Mouse (Mus musculus) MEL (cell line): ENCODE data around the gene Klhl25. TPM values are rescaled to one million over a fixed set of nuclear protein-coding genes. Genes with fewer than 3 reads are reported as not detected.

Experiments used
- DNase-seq: peaks from one replicate; pipeline ENCODE4 v3.0.0; 2011; ENCODE audit warnings: low read depth, low spot score
- H3K27ac ChIP-seq: 2 replicates; pipeline ENCODE4 v1.5.1; 2012; ENCODE audit warnings: low read depth, mild to moderate bottlenecking, control low read depth, low read length, moderate library complexity; ENCODE audit not compliant: control insufficient read depth
- H3K27me3 ChIP-seq, 2 experiments: fragments of 150-350 bp in 1 of 2; sonication (generic) in 1 of 2; 2 replicates each; pipeline ENCODE4 v1.6.1; 2012; ENCODE audit warnings: low read length in 2 of 2, mild to moderate bottlenecking in 2 of 2, improper control_type of control experiment in 1 of 2, moderate library complexity in 1 of 2; ENCODE audit not compliant: insufficient read depth in 2 of 2, control insufficient read depth in 1 of 2
- H3K36me3 ChIP-seq, 2 experiments: 2 replicates each; pipeline ENCODE4 v1.6.1; 2012 to 2014; ENCODE audit warnings: low read length in 2 of 2, improper control_type of control experiment in 1 of 2, inconsistent platforms in 1 of 2, mild to moderate bottlenecking in 1 of 2; ENCODE audit not compliant: insufficient read depth in 2 of 2, control insufficient read depth in 1 of 2
- H3K4me1 ChIP-seq, 2 experiments: fragments of 150-350 bp in 1 of 2; sonication (generic) in 1 of 2; 2 replicates each; pipeline ENCODE4 v1.6.1; 2012; ENCODE audit warnings: low read length in 2 of 2, improper control_type of control experiment in 1 of 2, mild to moderate bottlenecking in 1 of 2; ENCODE audit not compliant: insufficient read depth in 2 of 2, control insufficient read depth in 1 of 2
- H3K4me3 ChIP-seq, 2 experiments: fragments of 150-350 bp in 1 of 2; sonication (generic) in 1 of 2; 2 replicates each; pipeline ENCODE4 v1.5.1; 2012; ENCODE audit warnings: low read depth in 2 of 2, low read length in 2 of 2, mild to moderate bottlenecking in 2 of 2, moderate library complexity in 2 of 2, control low read depth in 1 of 2, improper control_type of control experiment in 1 of 2; ENCODE audit not compliant: control insufficient read depth in 1 of 2, insufficient read depth in 1 of 2
- H3K79me2 ChIP-seq: 2 replicates; pipeline ENCODE4 v1.6.1; 2012; ENCODE audit warnings: mild to moderate bottlenecking, low read length, moderate library complexity; ENCODE audit not compliant: control insufficient read depth, poor library complexity, insufficient read depth
- H3K9ac ChIP-seq: 2 replicates; pipeline ENCODE4 v1.6.1; 2012; ENCODE audit warnings: low read depth, mild to moderate bottlenecking, control low read depth, low read length, moderate library complexity; ENCODE audit not compliant: control insufficient read depth, poor library complexity, severe bottlenecking
- H3K9me3 ChIP-seq: fragments of 150-350 bp; sonication (generic); replicated peaks from 2 replicates; pipeline ENCODE4 v1.6.1; 2012; ENCODE audit warnings: mild to moderate bottlenecking, low read length, improper control_type of control experiment, moderate library complexity; ENCODE audit not compliant: insufficient read depth
- CHD1 ChIP-seq: IDR thresholded peaks from 2 replicates; pipeline ENCODE4 v1.6.1; 2012; ENCODE audit warnings: low read depth, mild to moderate bottlenecking, inconsistent platforms, low read length, improper control_type of control experiment
- CHD2 ChIP-seq: IDR thresholded peaks from 2 replicates; pipeline ENCODE4 v1.6.1; 2011; ENCODE audit warnings: low read length, improper control_type of control experiment
- CTCF ChIP-seq, 3 experiments: IDR thresholded peaks in 2 of 3; conservative IDR thresholded peaks in 1 of 3; 2 replicates each; pipeline ENCODE4 v1.5.1; 2011 to 2012; ENCODE audit warnings: low read length in 3 of 3, low read depth in 2 of 3, mild to moderate bottlenecking in 2 of 3, improper control_type of control experiment in 1 of 3, inconsistent platforms in 1 of 3, mixed read lengths in 1 of 3, moderate library complexity in 1 of 3; ENCODE audit not compliant: control insufficient read depth in 1 of 3, insufficient read depth in 1 of 3, poor library complexity in 1 of 3, severe bottlenecking in 1 of 3
- EP300 ChIP-seq, 2 experiments: IDR thresholded peaks; 2 replicates each; pipeline ENCODE4 v1.6.1; 2011; ENCODE audit warnings: improper control_type of control experiment in 2 of 2, low read length in 2 of 2, low read depth in 1 of 2, mild to moderate bottlenecking in 1 of 2
- ETS1 ChIP-seq: IDR thresholded peaks from 2 replicates; pipeline ENCODE4 v1.6.1; 2012; ENCODE audit warnings: low read depth, mild to moderate bottlenecking, inconsistent platforms, low read length, improper control_type of control experiment, moderate library complexity
- GATA1 ChIP-seq: IDR thresholded peaks from 2 replicates; pipeline ENCODE4 v1.6.1; 2011; ENCODE audit warnings: low read depth, low read length, improper control_type of control experiment
- HCFC1 ChIP-seq: IDR thresholded peaks from 2 replicates; pipeline ENCODE4 v1.6.1; 2012; ENCODE audit warnings: low read depth, mild to moderate bottlenecking, inconsistent platforms, low read length, improper control_type of control experiment, moderate library complexity
- JUND ChIP-seq: IDR thresholded peaks from 2 replicates; pipeline ENCODE4 v1.6.1; 2011; ENCODE audit warnings: low read depth, mild to moderate bottlenecking, improper control_type of control experiment, low read length
- KAT2A ChIP-seq: conservative IDR thresholded peaks from 2 replicates; pipeline ENCODE4 v1.6.1; 2012; ENCODE audit warnings: low read depth, low read length, improper control_type of control experiment, inconsistent platforms
- MAFK ChIP-seq: IDR thresholded peaks from 2 replicates; pipeline ENCODE4 v1.6.1; 2011; ENCODE audit warnings: low read depth, mild to moderate bottlenecking, low read length, improper control_type of control experiment, borderline replicate concordance
- MAX ChIP-seq: IDR thresholded peaks from 2 replicates; pipeline ENCODE4 v1.6.1; 2011; ENCODE audit warnings: low read length, improper control_type of control experiment
- MAZ ChIP-seq: IDR thresholded peaks from 2 replicates; pipeline ENCODE4 v1.6.1; 2012; ENCODE audit warnings: low read depth, mild to moderate bottlenecking, inconsistent platforms, low read length, improper control_type of control experiment
- MEF2A ChIP-seq: IDR thresholded peaks from 2 replicates; pipeline ENCODE4 v1.6.1; 2014; ENCODE audit warnings: low read depth, mild to moderate bottlenecking, inconsistent platforms, low read length, improper control_type of control experiment; ENCODE audit not compliant: poor library complexity, insufficient replicate concordance, severe bottlenecking; ENCODE audit errors: extremely low read depth
- MXI1 ChIP-seq: IDR thresholded peaks from 2 replicates; pipeline ENCODE4 v1.6.1; 2011; ENCODE audit warnings: mild to moderate bottlenecking, low read depth, low read length, improper control_type of control experiment
- MYB ChIP-seq: IDR thresholded peaks from 2 replicates; pipeline ENCODE4 v1.6.1; 2011; ENCODE audit warnings: mild to moderate bottlenecking, low read depth, low read length, improper control_type of control experiment
- NELFE ChIP-seq: IDR thresholded peaks from 2 replicates; pipeline ENCODE4 v1.6.1; 2011; ENCODE audit warnings: low read depth, low read length, improper control_type of control experiment
- NRF1 ChIP-seq: IDR thresholded peaks from 2 replicates; pipeline ENCODE4 v1.6.1; 2014; ENCODE audit warnings: low read depth, mild to moderate bottlenecking, inconsistent platforms, low read length, improper control_type of control experiment, moderate library complexity; ENCODE audit not compliant: poor library complexity, insufficient read depth, severe bottlenecking
- POLR2AphosphoS5 ChIP-seq: IDR thresholded peaks from 2 replicates; pipeline ENCODE4 v1.6.1; 2012; ENCODE audit warnings: low read depth, borderline replicate concordance, mild to moderate bottlenecking, inconsistent platforms, low read length, moderate library complexity, mixed read lengths
- RAD21 ChIP-seq: IDR thresholded peaks from 2 replicates; pipeline ENCODE4 v1.6.1; 2011; ENCODE audit warnings: mild to moderate bottlenecking, low read depth, low read length, improper control_type of control experiment
- RCOR1 ChIP-seq: IDR thresholded peaks from 2 replicates; pipeline ENCODE4 v1.6.1; 2012; ENCODE audit warnings: low read depth, mild to moderate bottlenecking, inconsistent platforms, low read length, improper control_type of control experiment
- SIN3A ChIP-seq: IDR thresholded peaks from 2 replicates; pipeline ENCODE4 v1.6.1; 2012; ENCODE audit warnings: low read length, improper control_type of control experiment, inconsistent platforms
- TBP ChIP-seq: IDR thresholded peaks from 2 replicates; pipeline ENCODE4 v1.8.0; 2011; ENCODE audit warnings: low read depth, low read length, improper control_type of control experiment
- TCF12 ChIP-seq: IDR thresholded peaks from 2 replicates; pipeline ENCODE4 v1.6.1; 2014; ENCODE audit warnings: low read depth, mild to moderate bottlenecking, inconsistent platforms, low read length, improper control_type of control experiment, moderate library complexity
- UBTF ChIP-seq: IDR thresholded peaks from 2 replicates; pipeline ENCODE4 v1.6.1; 2012; ENCODE audit warnings: low read depth, mild to moderate bottlenecking, inconsistent platforms, low read length, improper control_type of control experiment, moderate library complexity, borderline replicate concordance; ENCODE audit not compliant: insufficient read depth
- ZC3H11A ChIP-seq: IDR thresholded peaks from 2 replicates; pipeline ENCODE4 v1.6.1; 2012; ENCODE audit warnings: low read depth, mild to moderate bottlenecking, inconsistent platforms, low read length, improper control_type of control experiment
- polyA plus RNA-seq, 2 experiments: library from polyadenylated mRNA; stranded (reverse) in 1 of 2; unstranded in 1 of 2; fragments of >175 nt in 1 of 2; fragments of >200 nt in 1 of 2; gene quantifications; 2 replicates each; pipeline versions ENCODE4 v1.2.1 to v1.2.4; 2012; ENCODE audit warnings: low replicate concordance in 2 of 2, low read depth in 1 of 2; ENCODE audit not compliant: insufficient read length in 2 of 2, insufficient read depth in 1 of 2, missing spikeins in 1 of 2
- total RNA-seq: library from RNA; depleted of rRNA; stranded (reverse); fragments of 300-350 nt; gene quantifications from 2 replicates; pipeline ENCODE4 v1.2.3, GENCODE M21; 2012

The Klhl25 gene
- total and polyA plus RNA-seq, 3 experiments = 7.4 to 11.4 TPM; not detected in 1

- H3K9me3 ChIP-seq = no peaks in the 10 kb centered on the region
- H3K9ac ChIP-seq = no peak overlapping the region
- no peaks in the 10 kb centered on the region; a peak in 1 of 4 replicates for H3K36me3 ChIP-seq
- H3K4me1 ChIP-seq = no peaks in the 10 kb centered on the region
- H3K27me3 ChIP-seq = no peaks in the 10 kb centered on the region
- no peak for TF ChIP-seq KAT2A
- no peak for TF ChIP-seq CHD2
- TF ChIP-seq UBTF = no peak
- TF ChIP-seq TBP = no peak
- TF ChIP-seq MEF2A = no peak
- no peak for TF ChIP-seq POLR2AphosphoS5
- no peak for TF ChIP-seq TCF12
- TF ChIP-seq CTCF (IDR thresholded peaks at IDR 0.05 in 2 of 3, conservative IDR thresholded peaks at IDR 0.05 in 1 of 3; ENCODE audit: control insufficient read depth in 1 of 3, insufficient read depth in 1 of 3, low read depth in 2 of 3, low read length in 3 of 3, poor library complexity in 1 of 3, severe bottlenecking in 1 of 3) = no peak
- no peak for TF ChIP-seq RAD21
- no peak for DNase-seq
- no peak overlapping the region for H3K27ac ChIP-seq
- H3K79me2 ChIP-seq = no peaks in the 10 kb centered on the region
- no peak overlapping the region for H3K4me3 ChIP-seq
These were observed 22.4 kb downstream of the Klhl25 start for GRCm38 (mm10) chr7:75870551-75870950.

- H3K36me3 ChIP-seq = no peaks in the 10 kb centered on the region
- DNase-seq = no peak
- no peak overlapping the region for H3K9ac ChIP-seq
- TF ChIP-seq MAX = no peak
- no peak for TF ChIP-seq MAZ
- no peak for TF ChIP-seq KAT2A
- no peak for TF ChIP-seq SIN3A
- TF ChIP-seq ZC3H11A = no peak
- no peak for TF ChIP-seq MAFK
- TF ChIP-seq JUND = no peak
- no peak for TF ChIP-seq ETS1
- no peak overlapping the region for H3K27ac ChIP-seq
- no peaks in the 10 kb centered on the region for H3K79me2 ChIP-seq
- H3K27me3 ChIP-seq = no peaks in the 10 kb centered on the region
- H3K9me3 ChIP-seq = no peaks in the 10 kb centered on the region
- H3K4me1 ChIP-seq = no peaks in the 10 kb centered on the region
- no peak overlapping the region for H3K4me3 ChIP-seq
These were observed 24.1 kb downstream of the Klhl25 start for GRCm38 (mm10) chr7:75872255-75872654.

GRCm38 (mm10) chr7:75872697-75873096 is 24.6 kb downstream of the Klhl25 start:
- Histone ChIP-seq H3K79me2 (no peaks in the 10 kb centered on the region), H3K9ac (no peak overlapping the region), H3K27ac (no peak overlapping the region), H3K4me1 (no peaks in the 10 kb centered on the region), H3K9me3 (no peaks in the 10 kb centered on the region), H3K36me3 (no peaks in the 10 kb centered on the region), H3K27me3 (no peaks in the 10 kb centered on the region), H3K4me3 (no peak overlapping the region)
- DNase-seq = no peak
- no peak for TF ChIP-seq MYB
- no peak for TF ChIP-seq GATA1
- no peak for TF ChIP-seq NELFE
- TF ChIP-seq HCFC1 = no peak
- no peak for TF ChIP-seq NRF1
- TF ChIP-seq CHD2 = no peak
- no peak for TF ChIP-seq MAX
- no peak for TF ChIP-seq MEF2A
- TF ChIP-seq POLR2AphosphoS5 = no peak
- TF ChIP-seq MXI1 = no peak
- TF ChIP-seq TCF12 = no peak
- no peak for TF ChIP-seq EP300 (IDR thresholded peaks at IDR 0.05; ENCODE audit: low read depth in 1 of 2, low read length in 2 of 2)
- TF ChIP-seq RAD21 = no peak
- no peak for TF ChIP-seq UBTF
- TF ChIP-seq MAFK = no peak
- no peak for TF ChIP-seq RCOR1
- no peak for TF ChIP-seq TBP
- no peak for TF ChIP-seq ETS1
- TF ChIP-seq SIN3A = no peak
- TF ChIP-seq CHD1 = no peak
